Mouse (Mus musculus): ENCODE data around the gene Fv1. TPM values are rescaled to one million over a fixed set of nuclear protein-coding genes. Genes with fewer than 3 reads are reported as not detected.

The Fv1 gene
- total RNA-seq, 1 experiment, result 1.6 TPM

DNA sequence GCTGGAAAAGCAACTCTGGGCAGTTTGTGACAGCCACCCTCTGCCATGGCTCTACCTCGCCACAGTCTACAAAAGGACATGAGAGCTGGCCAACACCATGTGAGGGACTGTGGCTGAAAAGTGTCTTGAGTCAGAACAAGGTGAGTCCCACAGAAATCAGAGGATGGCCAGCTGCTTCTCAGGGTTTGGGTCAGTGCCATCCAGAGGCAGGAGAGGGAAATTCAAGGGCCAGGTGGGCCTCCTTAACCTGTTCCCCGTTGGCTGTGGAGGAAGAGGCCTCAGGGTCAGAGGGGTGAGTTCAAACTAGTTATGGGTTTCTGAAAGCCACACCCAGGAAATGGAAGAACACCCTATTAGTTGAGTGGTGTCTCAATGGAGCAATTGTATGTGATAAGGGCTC, 10.7 kb downstream of the Fv1 start:
- Histone ChIP-seq H3K9me3 (ENCODE audit: control insufficient read depth, insufficient read depth, low read depth, low read length) (no peaks in the 10 kb centered on the region), H3K36me3 (ENCODE audit: control insufficient read depth, insufficient read depth, low read length, poor library complexity, severe bottlenecking) (peaks cover 59% of the 10 kb centered on the region)

DNA sequence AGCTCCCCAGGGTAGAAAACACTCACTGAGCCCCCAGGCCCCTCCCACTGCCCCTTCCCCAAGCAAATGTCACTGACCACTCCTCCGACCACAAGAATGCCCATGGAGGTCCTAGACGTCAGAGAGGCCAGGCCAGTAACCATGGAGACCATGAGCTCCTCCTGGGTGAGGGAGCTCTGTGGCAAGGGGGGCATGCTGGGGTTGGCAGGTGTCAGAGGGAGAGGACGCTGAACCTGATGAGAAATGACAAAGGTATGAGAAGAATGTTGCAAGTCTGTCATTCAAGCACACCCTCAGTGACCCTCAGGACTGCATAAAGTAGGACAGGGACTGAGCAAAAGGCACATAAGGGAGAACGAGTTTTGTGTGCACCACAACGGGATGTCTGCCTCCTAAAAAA, 11.1 kb downstream of the Fv1 start:
- H3K4me3 ChIP-seq (ENCODE audit: insufficient read depth in 1 of 2, low read depth in 1 of 2, low read length in 2 of 2, poor library complexity in 1 of 2, severe bottlenecking in 1 of 2), result no peak overlapping the region
- H3K4me1 ChIP-seq (ENCODE audit: control insufficient read depth in 2 of 2, insufficient read depth in 2 of 2, low read length in 2 of 2, poor library complexity in 1 of 2), result peaks cover 0 to 2% of the 10 kb centered on the region in 2 experiments; a peak in 1 of 4 replicates
- in situ Hi-C loops (cut with MboI; ENCODE audit: low sequenced_read_pairs in 2 of 2, unreplicated experiment in 2 of 2), result no loop called here
- no peak overlapping the region for H3K9ac ChIP-seq (ENCODE audit: insufficient read depth, low read depth, low read length, poor library complexity, severe bottlenecking)
- TF ChIP-seq ZNF384 (IDR thresholded peaks at IDR 0.05; ENCODE audit: low read depth, low read length) (no peak), CHD2 (IDR thresholded peaks at IDR 0.05; ENCODE audit: low read depth, low read length) (no peak), HCFC1 (IDR thresholded peaks at IDR 0.05; ENCODE audit: borderline replicate concordance, insufficient read depth, low read length) (no peak), MAFK (IDR thresholded peaks at IDR 0.05; ENCODE audit: insufficient read depth, low read depth, low read length) (no peak), ZC3H11A (IDR thresholded peaks at IDR 0.05; ENCODE audit: borderline replicate concordance, low read depth, low read length) (no peak)
- H3K36me3 ChIP-seq (ENCODE audit: control insufficient read depth, insufficient read depth, low read length, poor library complexity, severe bottlenecking), result peaks cover 55% of the 10 kb centered on the region
- no peak for DNase-seq (ENCODE audit: low read depth, low spot score)
- no peaks in the 10 kb centered on the region for H3K9me3 ChIP-seq (ENCODE audit: control insufficient read depth, insufficient read depth, low read depth, low read length)
- no peak overlapping the region for H3K27ac ChIP-seq (ENCODE audit: insufficient read depth, low read depth, low read length, poor library complexity, severe bottlenecking)

More for the DNA sequence above, 10.7 kb downstream of the Fv1 start:
- H3K27ac ChIP-seq (ENCODE audit: insufficient read depth, low read depth, low read length, poor library complexity, severe bottlenecking), result no peak overlapping the region
- in situ Hi-C loops (cut with MboI; ENCODE audit: low sequenced_read_pairs in 2 of 2, unreplicated experiment in 2 of 2), result no loop called here
- TF ChIP-seq MAFK (IDR thresholded peaks at IDR 0.05; ENCODE audit: insufficient read depth, low read depth, low read length) (no peak), HCFC1 (IDR thresholded peaks at IDR 0.05; ENCODE audit: borderline replicate concordance, insufficient read depth, low read length) (no peak), CHD2 (IDR thresholded peaks at IDR 0.05; ENCODE audit: low read depth, low read length) (no peak), ZC3H11A (IDR thresholded peaks at IDR 0.05; ENCODE audit: borderline replicate concordance, low read depth, low read length) (no peak), ZNF384 (IDR thresholded peaks at IDR 0.05; ENCODE audit: low read depth, low read length) (no peak)
- no peak overlapping the region for H3K9ac ChIP-seq (ENCODE audit: insufficient read depth, low read depth, low read length, poor library complexity, severe bottlenecking)
- H3K4me3 ChIP-seq (ENCODE audit: insufficient read depth in 1 of 2, low read depth in 1 of 2, low read length in 2 of 2, poor library complexity in 1 of 2, severe bottlenecking in 1 of 2), result no peak overlapping the region
- H3K4me1 ChIP-seq (ENCODE audit: control insufficient read depth in 2 of 2, insufficient read depth in 2 of 2, low read length in 2 of 2, poor library complexity in 1 of 2), result peaks cover 0 to 2% of the 10 kb centered on the region in 2 experiments; a peak in 1 of 4 replicates
- no peak for DNase-seq (ENCODE audit: low read depth, low spot score)

DNA sequence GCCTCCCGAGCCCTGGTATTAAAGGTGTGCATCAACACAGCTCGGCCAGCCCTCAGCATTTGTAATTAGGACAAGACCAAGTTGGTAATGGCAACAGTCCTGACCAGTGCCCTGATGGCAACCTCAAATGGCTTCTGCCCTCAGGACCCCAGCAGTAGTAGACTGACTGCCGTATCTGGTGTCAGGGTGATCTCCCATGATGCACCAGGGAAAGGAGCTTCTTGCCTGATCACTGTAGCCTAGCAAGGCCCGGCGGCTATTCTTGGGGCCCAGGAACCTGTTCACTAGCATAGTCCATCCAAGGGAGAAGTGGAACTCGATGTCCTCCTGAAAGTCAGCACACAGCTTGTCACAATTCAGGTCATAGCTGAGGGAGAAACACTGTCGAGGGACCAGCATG, 13.0 kb downstream of the Fv1 start:
- Histone ChIP-seq H3K36me3 (ENCODE audit: control insufficient read depth, insufficient read depth, low read length, poor library complexity, severe bottlenecking) (peaks cover 47% of the 10 kb centered on the region), H3K9me3 (ENCODE audit: control insufficient read depth, insufficient read depth, low read depth, low read length) (no peaks in the 10 kb centered on the region), H3K4me3 (ENCODE audit: insufficient read depth in 1 of 2, low read depth in 1 of 2, low read length in 2 of 2, poor library complexity in 1 of 2, severe bottlenecking in 1 of 2) (no peak overlapping the region), H3K27ac (ENCODE audit: insufficient read depth, low read depth, low read length, poor library complexity, severe bottlenecking) (no peak overlapping the region), H3K9ac (ENCODE audit: insufficient read depth, low read depth, low read length, poor library complexity, severe bottlenecking) (no peak overlapping the region), H3K4me1 (ENCODE audit: control insufficient read depth in 2 of 2, insufficient read depth in 2 of 2, low read length in 2 of 2, poor library complexity in 1 of 2) (peaks cover 0 to 2% of the 10 kb centered on the region in 2 experiments; a peak in 1 of 4 replicates)
- TF ChIP-seq CHD2 (IDR thresholded peaks at IDR 0.05; ENCODE audit: low read depth, low read length) (no peak), MAFK (IDR thresholded peaks at IDR 0.05; ENCODE audit: insufficient read depth, low read depth, low read length) (no peak), HCFC1 (IDR thresholded peaks at IDR 0.05; ENCODE audit: borderline replicate concordance, insufficient read depth, low read length) (no peak), ZNF384 (IDR thresholded peaks at IDR 0.05; ENCODE audit: low read depth, low read length) (no peak), ZC3H11A (IDR thresholded peaks at IDR 0.05; ENCODE audit: borderline replicate concordance, low read depth, low read length) (no peak)
- in situ Hi-C loops (cut with MboI; ENCODE audit: low sequenced_read_pairs in 2 of 2, unreplicated experiment in 2 of 2), result no loop called here
- DNase-seq (ENCODE audit: low read depth, low spot score), result no peak

DNA sequence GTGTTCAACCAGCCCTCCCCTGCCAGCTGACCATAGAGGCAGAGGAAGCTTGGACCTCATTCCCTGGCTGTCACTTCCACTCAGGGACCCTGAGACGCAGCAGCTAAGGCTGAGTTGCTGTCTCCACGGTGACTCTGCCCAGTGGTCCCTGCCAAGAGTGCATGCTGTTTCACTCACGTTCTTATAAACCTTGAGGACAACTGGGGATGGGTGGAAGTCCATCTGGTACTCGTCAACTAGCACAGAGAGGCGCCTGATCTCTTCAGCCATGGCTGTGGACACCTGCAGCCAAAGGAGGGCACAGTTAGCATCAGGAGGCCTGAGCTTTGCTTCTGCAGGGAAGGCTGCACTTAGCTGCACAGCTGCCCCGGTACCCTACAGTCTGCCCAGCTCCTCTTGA, 14.3 kb downstream of the Fv1 start:
- in situ Hi-C loops (cut with MboI; ENCODE audit: low sequenced_read_pairs in 2 of 2, unreplicated experiment in 2 of 2), result no loop called here
- peaks cover 49% of the 10 kb centered on the region for H3K36me3 ChIP-seq (ENCODE audit: control insufficient read depth, insufficient read depth, low read length, poor library complexity, severe bottlenecking)
- no peak overlapping the region for H3K9ac ChIP-seq (ENCODE audit: insufficient read depth, low read depth, low read length, poor library complexity, severe bottlenecking)
- no peak for TF ChIP-seq ZC3H11A (IDR thresholded peaks at IDR 0.05; ENCODE audit: borderline replicate concordance, low read depth, low read length)
- TF ChIP-seq HCFC1 (IDR thresholded peaks at IDR 0.05; ENCODE audit: borderline replicate concordance, insufficient read depth, low read length), result no peak
- no peak for TF ChIP-seq ZNF384 (IDR thresholded peaks at IDR 0.05; ENCODE audit: low read depth, low read length)
- TF ChIP-seq CHD2 (IDR thresholded peaks at IDR 0.05; ENCODE audit: low read depth, low read length), result no peak
- TF ChIP-seq MAFK (IDR thresholded peaks at IDR 0.05; ENCODE audit: insufficient read depth, low read depth, low read length), result no peak
- H3K4me1 ChIP-seq (ENCODE audit: control insufficient read depth in 2 of 2, insufficient read depth in 2 of 2, low read length in 2 of 2, poor library complexity in 1 of 2), result peaks cover 0 to 2% of the 10 kb centered on the region in 2 experiments; a peak in 1 of 4 replicates
- no peak for DNase-seq (ENCODE audit: low read depth, low spot score)
- no peaks in the 10 kb centered on the region for H3K9me3 ChIP-seq (ENCODE audit: control insufficient read depth, insufficient read depth, low read depth, low read length)
- no peak overlapping the region for H3K4me3 ChIP-seq (ENCODE audit: insufficient read depth in 1 of 2, low read depth in 1 of 2, low read length in 2 of 2, poor library complexity in 1 of 2, severe bottlenecking in 1 of 2)
- no peak overlapping the region for H3K27ac ChIP-seq (ENCODE audit: insufficient read depth, low read depth, low read length, poor library complexity, severe bottlenecking)

- Histone ChIP-seq H3K36me3 (ENCODE audit: control insufficient read depth, insufficient read depth, low read length, poor library complexity, severe bottlenecking) (peaks cover 49% of the 10 kb centered on the region), H3K4me1 (ENCODE audit: control insufficient read depth in 2 of 2, insufficient read depth in 2 of 2, low read length in 2 of 2, poor library complexity in 1 of 2) (peaks cover 0 to 2% of the 10 kb centered on the region in 2 experiments; a peak in 1 of 4 replicates), H3K4me3 (ENCODE audit: insufficient read depth in 1 of 2, low read depth in 1 of 2, low read length in 2 of 2, poor library complexity in 1 of 2, severe bottlenecking in 1 of 2) (no peak overlapping the region), H3K27ac (ENCODE audit: insufficient read depth, low read depth, low read length, poor library complexity, severe bottlenecking) (no peak overlapping the region), H3K9me3 (ENCODE audit: control insufficient read depth, insufficient read depth, low read depth, low read length) (no peaks in the 10 kb centered on the region), H3K9ac (ENCODE audit: insufficient read depth, low read depth, low read length, poor library complexity, severe bottlenecking) (no peak overlapping the region)
- DNase-seq (ENCODE audit: low read depth, low spot score), result no peak
- in situ Hi-C loops (cut with MboI; ENCODE audit: low sequenced_read_pairs in 2 of 2, unreplicated experiment in 2 of 2), result no loop called here
- TF ChIP-seq ZC3H11A (IDR thresholded peaks at IDR 0.05; ENCODE audit: borderline replicate concordance, low read depth, low read length) (no peak), HCFC1 (IDR thresholded peaks at IDR 0.05; ENCODE audit: borderline replicate concordance, insufficient read depth, low read length) (no peak), ZNF384 (IDR thresholded peaks at IDR 0.05; ENCODE audit: low read depth, low read length) (no peak), CHD2 (IDR thresholded peaks at IDR 0.05; ENCODE audit: low read depth, low read length) (no peak), MAFK (IDR thresholded peaks at IDR 0.05; ENCODE audit: insufficient read depth, low read depth, low read length) (no peak)
These were observed 15.4 kb downstream of the Fv1 start for GRCm38 (mm10) chr4:147884138-147884537.
